Mouse (Mus musculus) Muller cell, postnatal 12 days (primary cell): ENCODE measurements around the gene Mblac1.

Experiments used
- DNase-seq: peaks from one replicate; pipeline ENCODE4 v3.0.0-alpha.2; 2015; ENCODE audit errors: inconsistent ontology term

Gene Mblac1

GRCm38 (mm10) chr5:138193771-138194727 is at the start of gene Mblac1:
Mblac1 (plus strand) TSS chr5:138194314.
- peak; percentile 88 for DNase-seq

GRCm38 (mm10) chr5:138154390-138154789 is 39.7 kb upstream of the Mblac1 start:
- DNase-seq, result no peak

GRCm38 (mm10) chr5:138155443-138155976 is 38.6 kb upstream of the Mblac1 start, which contains the start of gene Zfp113:
Zfp113 (minus strand) TSS chr5:138155744.
- DNase-seq, result peak; percentile 95

GRCm38 (mm10) chr5:138160224-138160762 is 33.8 kb upstream of the Mblac1 start:
- DNase-seq, result no peak

- peak; percentile 91 for DNase-seq
Observed at GRCm38 (mm10) chr5:138160842-138161665, 33.1 kb upstream of the Mblac1 start, which contains the start of gene Cops6. Cops6 (plus strand) TSS chr5:138161071.

GRCm38 (mm10) chr5:138163046-138163445 is 31.1 kb upstream of the Mblac1 start:
- DNase-seq, result no peak

- no peak for DNase-seq
Observed at GRCm38 (mm10) chr5:138163610-138164009, 30.5 kb upstream of the Mblac1 start.

GRCm38 (mm10) chr5:138165594-138165993 is 28.5 kb upstream of the Mblac1 start:
- no peak for DNase-seq

GRCm38 (mm10) chr5:138170936-138171561 is 23.1 kb upstream of the Mblac1 start:
- peak; percentile 98 for DNase-seq

- peak; percentile 98 for DNase-seq
Observed at GRCm38 (mm10) chr5:138171695-138172491, 22.2 kb upstream of the Mblac1 start, which contains the start of the genes Ap4m1 and Mcm7. Ap4m1 (plus strand) TSS chr5:138172002. Mcm7 (minus strand) TSS chr5:138172422.

GRCm38 (mm10) chr5:138173217-138173616 is 20.9 kb upstream of the Mblac1 start:
- DNase-seq, result no peak

GRCm38 (mm10) chr5:138186950-138187638 is 7.0 kb upstream of the Mblac1 start, which contains the start of the genes Taf6 and Cnpy4:
Taf6 (minus strand) TSS chr5:138187451.
Cnpy4 (plus strand) TSS chr5:138187485.
- DNase-seq, result peak; percentile 91

GRCm38 (mm10) chr5:138187661-138188306 is 6.3 kb upstream of the Mblac1 start:
- DNase-seq, result peak; percentile 85

GRCm38 (mm10) chr5:138194755-138195345 is 736 bp downstream of the Mblac1 start:
- no peak for DNase-seq

GRCm38 (mm10) chr5:138195463-138195862 is 1.3 kb downstream of the Mblac1 start:
- no peak for DNase-seq

- DNase-seq, result no peak
Observed at GRCm38 (mm10) chr5:138199576-138199975, 5.5 kb downstream of the Mblac1 start.

- DNase-seq, result no peak
Observed at GRCm38 (mm10) chr5:138202086-138202485, 8.0 kb downstream of the Mblac1 start.

- no peak for DNase-seq
Observed at GRCm38 (mm10) chr5:138207253-138207652, 13.1 kb downstream of the Mblac1 start.
